Mouse (Mus musculus): Measurements from ENCODE around the gene Eif4e3. TPM values are rescaled to one million over a fixed set of nuclear protein-coding genes. Genes with fewer than 3 reads are reported as not detected.

Gene Eif4e3
- polyA plus RNA-seq, 1 experiment = 1.9 TPM

DNA sequence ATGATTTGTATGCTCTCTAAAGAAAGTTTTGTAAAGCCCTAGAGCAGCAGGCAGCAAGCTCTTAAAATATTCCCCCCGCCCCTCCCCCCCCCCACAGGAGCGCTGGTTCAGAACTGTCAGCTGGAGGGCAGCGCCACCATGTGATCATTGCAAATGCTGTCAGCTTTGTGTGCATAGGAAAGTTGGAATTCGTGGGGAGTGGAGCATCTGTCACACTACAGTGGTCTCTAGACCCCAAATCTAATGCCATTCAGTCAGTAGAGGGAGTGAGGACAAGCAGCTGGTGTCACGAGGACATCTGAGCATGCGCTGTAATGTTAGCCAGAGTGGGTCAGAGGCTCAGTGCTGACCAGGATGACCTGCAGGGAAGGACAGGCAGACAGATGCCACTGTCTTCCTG is 42.9 kb downstream of the Eif4e3 start:
- H3K4me1 ChIP-seq (ENCODE audit: control insufficient read depth, insufficient read depth, low read length) = no peaks in the 10 kb centered on the region
- H3K27ac ChIP-seq (ENCODE audit: control insufficient read depth, insufficient read depth, low read depth, low read length) = no peak overlapping the region
- H3K27me3 ChIP-seq (ENCODE audit: control insufficient read depth, insufficient read depth, low read length) = no peaks in the 10 kb centered on the region
- no peak overlapping the region for H3K4me3 ChIP-seq (ENCODE audit: control insufficient read depth, low read depth, low read length)
- TF ChIP-seq POLR2A (IDR thresholded peaks at IDR 0.05; ENCODE audit: control insufficient read depth, low read depth, low read length) (no peak), CTCF (IDR thresholded peaks at IDR 0.05; ENCODE audit: control insufficient read depth, insufficient read depth, insufficient replicate concordance, low read depth, low read length) (no peak; the same call in 1 of the 2 replicates)
- no peaks in the 10 kb centered on the region for H3K36me3 ChIP-seq (ENCODE audit: control insufficient read depth, insufficient read depth, low read length)

GRCm38 (mm10) chr6:99621167-99621566 is 45.4 kb downstream of the Eif4e3 start:
- Histone ChIP-seq H3K27ac (ENCODE audit: control insufficient read depth, insufficient read depth, low read depth, low read length) (no peak overlapping the region), H3K4me1 (ENCODE audit: control insufficient read depth, insufficient read depth, low read length) (no peaks in the 10 kb centered on the region), H3K27me3 (ENCODE audit: control insufficient read depth, insufficient read depth, low read length) (no peaks in the 10 kb centered on the region), H3K36me3 (ENCODE audit: control insufficient read depth, insufficient read depth, low read length) (no peaks in the 10 kb centered on the region), H3K4me3 (ENCODE audit: control insufficient read depth, low read depth, low read length) (no peak overlapping the region)
- no peak for TF ChIP-seq CTCF (IDR thresholded peaks at IDR 0.05; ENCODE audit: control insufficient read depth, insufficient read depth, insufficient replicate concordance, low read depth, low read length)
- no peak for TF ChIP-seq POLR2A (IDR thresholded peaks at IDR 0.05; ENCODE audit: control insufficient read depth, low read depth, low read length)

GRCm38 (mm10) chr6:99620471-99620870 is 46.1 kb downstream of the Eif4e3 start:
- TF ChIP-seq CTCF (IDR thresholded peaks at IDR 0.05; ENCODE audit: control insufficient read depth, insufficient read depth, insufficient replicate concordance, low read depth, low read length) = no peak
- TF ChIP-seq POLR2A (IDR thresholded peaks at IDR 0.05; ENCODE audit: control insufficient read depth, low read depth, low read length) = no peak
- Histone ChIP-seq H3K4me3 (ENCODE audit: control insufficient read depth, low read depth, low read length) (no peak overlapping the region), H3K27ac (ENCODE audit: control insufficient read depth, insufficient read depth, low read depth, low read length) (no peak overlapping the region), H3K36me3 (ENCODE audit: control insufficient read depth, insufficient read depth, low read length) (no peaks in the 10 kb centered on the region), H3K27me3 (ENCODE audit: control insufficient read depth, insufficient read depth, low read length) (no peaks in the 10 kb centered on the region), H3K4me1 (ENCODE audit: control insufficient read depth, insufficient read depth, low read length) (no peaks in the 10 kb centered on the region)

- Histone ChIP-seq H3K27ac (ENCODE audit: control insufficient read depth, insufficient read depth, low read depth, low read length) (no peak overlapping the region), H3K36me3 (ENCODE audit: control insufficient read depth, insufficient read depth, low read length) (no peaks in the 10 kb centered on the region), H3K4me1 (ENCODE audit: control insufficient read depth, insufficient read depth, low read length) (no peaks in the 10 kb centered on the region), H3K27me3 (ENCODE audit: control insufficient read depth, insufficient read depth, low read length) (no peaks in the 10 kb centered on the region), H3K4me3 (ENCODE audit: control insufficient read depth, low read depth, low read length) (no peak overlapping the region)
- no peak for TF ChIP-seq CTCF (IDR thresholded peaks at IDR 0.05; ENCODE audit: control insufficient read depth, insufficient read depth, insufficient replicate concordance, low read depth, low read length)
- no peak for TF ChIP-seq POLR2A (IDR thresholded peaks at IDR 0.05; ENCODE audit: control insufficient read depth, low read depth, low read length)
These were observed 46.6 kb downstream of the Eif4e3 start for GRCm38 (mm10) chr6:99619964-99620363.

- Histone ChIP-seq H3K4me3 (ENCODE audit: control insufficient read depth, low read depth, low read length) (no peak overlapping the region), H3K27me3 (ENCODE audit: control insufficient read depth, insufficient read depth, low read length) (no peaks in the 10 kb centered on the region), H3K27ac (ENCODE audit: control insufficient read depth, insufficient read depth, low read depth, low read length) (no peak overlapping the region), H3K4me1 (ENCODE audit: control insufficient read depth, insufficient read depth, low read length) (no peaks in the 10 kb centered on the region), H3K36me3 (ENCODE audit: control insufficient read depth, insufficient read depth, low read length) (no peaks in the 10 kb centered on the region)
- no peak for TF ChIP-seq POLR2A (IDR thresholded peaks at IDR 0.05; ENCODE audit: control insufficient read depth, low read depth, low read length)
- TF ChIP-seq CTCF (IDR thresholded peaks at IDR 0.05; ENCODE audit: control insufficient read depth, insufficient read depth, insufficient replicate concordance, low read depth, low read length) = no peak
These were observed 47.1 kb downstream of the Eif4e3 start for GRCm38 (mm10) chr6:99619466-99619865.

GRCm38 (mm10) chr6:99617867-99618266 is 48.7 kb downstream of the Eif4e3 start:
- TF ChIP-seq CTCF (IDR thresholded peaks at IDR 0.05; ENCODE audit: control insufficient read depth, insufficient read depth, insufficient replicate concordance, low read depth, low read length) (no peak), POLR2A (IDR thresholded peaks at IDR 0.05; ENCODE audit: control insufficient read depth, low read depth, low read length) (no peak)
- Histone ChIP-seq H3K27me3 (ENCODE audit: control insufficient read depth, insufficient read depth, low read length) (no peaks in the 10 kb centered on the region), H3K4me1 (ENCODE audit: control insufficient read depth, insufficient read depth, low read length) (no peaks in the 10 kb centered on the region), H3K27ac (ENCODE audit: control insufficient read depth, insufficient read depth, low read depth, low read length) (no peak overlapping the region), H3K36me3 (ENCODE audit: control insufficient read depth, insufficient read depth, low read length) (no peaks in the 10 kb centered on the region), H3K4me3 (ENCODE audit: control insufficient read depth, low read depth, low read length) (no peak overlapping the region)

- no peaks in the 10 kb centered on the region for H3K4me1 ChIP-seq (ENCODE audit: control insufficient read depth, insufficient read depth, low read length)
- TF ChIP-seq CTCF (IDR thresholded peaks at IDR 0.05; ENCODE audit: control insufficient read depth, insufficient read depth, insufficient replicate concordance, low read depth, low read length) = no peak
- no peak for TF ChIP-seq POLR2A (IDR thresholded peaks at IDR 0.05; ENCODE audit: control insufficient read depth, low read depth, low read length)
- no peaks in the 10 kb centered on the region for H3K27me3 ChIP-seq (ENCODE audit: control insufficient read depth, insufficient read depth, low read length)
- no peak overlapping the region for H3K27ac ChIP-seq (ENCODE audit: control insufficient read depth, insufficient read depth, low read depth, low read length)
- no peak overlapping the region for H3K4me3 ChIP-seq (ENCODE audit: control insufficient read depth, low read depth, low read length)
- H3K36me3 ChIP-seq (ENCODE audit: control insufficient read depth, insufficient read depth, low read length) = no peaks in the 10 kb centered on the region
These were observed 49.2 kb downstream of the Eif4e3 start for GRCm38 (mm10) chr6:99617415-99617814.

DNA sequence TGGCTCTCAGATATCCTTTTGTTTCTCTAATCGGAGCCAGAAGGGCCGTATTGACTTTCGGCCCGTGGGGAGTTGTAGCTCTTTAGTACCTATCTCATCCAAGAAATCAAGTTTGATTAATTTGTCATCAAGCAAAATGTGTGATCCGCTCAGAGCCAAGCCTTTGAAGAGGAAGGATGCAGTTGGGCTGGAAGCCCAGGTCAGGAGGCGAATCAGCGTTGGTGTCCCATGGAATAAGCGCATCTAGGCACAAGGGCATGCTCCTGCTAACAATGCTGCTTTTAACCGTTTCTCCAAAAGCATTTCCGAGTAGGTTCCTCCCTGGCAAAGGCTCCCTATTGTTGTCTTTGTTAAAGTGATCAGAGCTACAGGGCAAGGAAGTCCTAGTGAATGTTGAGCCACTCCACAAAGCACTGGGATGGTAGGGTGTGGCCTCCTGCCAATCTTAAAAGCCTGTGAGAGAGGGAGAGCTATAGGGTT is 51.3 kb downstream of the Eif4e3 start:
- TF ChIP-seq POLR2A (IDR thresholded peaks at IDR 0.05; ENCODE audit: control insufficient read depth, low read depth, low read length) (no peak), CTCF (IDR thresholded peaks at IDR 0.05; ENCODE audit: control insufficient read depth, insufficient read depth, insufficient replicate concordance, low read depth, low read length) (no peak)
- no peaks in the 10 kb centered on the region for H3K27me3 ChIP-seq (ENCODE audit: control insufficient read depth, insufficient read depth, low read length)
- no peak overlapping the region for H3K27ac ChIP-seq (ENCODE audit: control insufficient read depth, insufficient read depth, low read depth, low read length)
- H3K36me3 ChIP-seq (ENCODE audit: control insufficient read depth, insufficient read depth, low read length) = no peaks in the 10 kb centered on the region
- H3K4me3 ChIP-seq (ENCODE audit: control insufficient read depth, low read depth, low read length) = no peak overlapping the region
- peaks cover 3% of the 10 kb centered on the region for H3K4me1 ChIP-seq (ENCODE audit: control insufficient read depth, insufficient read depth, low read length)

Data from testis, adult 2 months (tissue).